Mouse (Mus musculus) hindbrain, embryonic 15.5 days (tissue): ENCODE results near the gene Fam214b. TPM values are rescaled to one million over a fixed set of nuclear protein-coding genes. Genes with fewer than 3 reads are reported as not detected.

Experiments used
- ATAC-seq: fragments of 200-750 bp; cut with Nextera tagmentation; 2 replicates; pipeline ENCODE4 v1.8.0; 2017; ENCODE audit warnings: low read depth, moderate number of reproducible peaks, moderate TSS enrichment; ENCODE audit not compliant: low FRiP score
- H3K27ac ChIP-seq: fragments of 300-500 bp; sonication (generic); replicated peaks from 2 replicates; pipeline ENCODE4 v1.5.1; 2015; ENCODE audit warnings: mild to moderate bottlenecking, inconsistent platforms
- H3K27me3 ChIP-seq: fragments of 300-500 bp; sonication (generic); 2 replicates; pipeline ENCODE4 v1.6.1; 2015; ENCODE audit warnings: control low read depth, inconsistent platforms
- H3K36me3 ChIP-seq: fragments of 300-500 bp; sonication (generic); 2 replicates; pipeline ENCODE4 v1.6.1; 2015; ENCODE audit warnings: control low read depth, inconsistent platforms
- H3K4me1 ChIP-seq: fragments of 300-500 bp; sonication (generic); replicated peaks from 2 replicates; pipeline ENCODE4 v1.6.1; 2015; ENCODE audit warnings: control low read depth, inconsistent platforms
- H3K4me2 ChIP-seq: fragments of 300-500 bp; sonication (generic); 2 replicates; pipeline ENCODE4 v1.6.1; 2015; ENCODE audit warnings: moderate library complexity, mild to moderate bottlenecking, inconsistent platforms
- H3K4me3 ChIP-seq: fragments of 300-500 bp; sonication (generic); 2 replicates; pipeline ENCODE4 v1.5.1; 2015; ENCODE audit warnings: mild to moderate bottlenecking, inconsistent platforms
- H3K9ac ChIP-seq: fragments of 300-500 bp; sonication (generic); 2 replicates; pipeline ENCODE4 v1.6.1; 2015; ENCODE audit warnings: inconsistent platforms
- H3K9me3 ChIP-seq: fragments of 300-500 bp; sonication (generic); 2 replicates; pipeline ENCODE4 v1.6.1; 2016; ENCODE audit warnings: control low read depth, inconsistent platforms
- WGBS: fragments of 180-500 bp; shearing (Covaris S2); methylation state at CpG from one replicate; pipeline ENCODE4 v1.1.7; 2015; 5-methylcytosine and 5-hydroxymethylcytosine counted together
- polyA plus RNA-seq: library from polyadenylated mRNA; unstranded; fragments of >200 nt; fragmentation: Nextera tagmentation; extraction: Ambion mirVana; gene quantifications from 2 replicates; pipeline ENCODE4 v1.2.1, GENCODE M21; 2015

The Fam214b gene
- polyA plus RNA-seq, 1 experiment from 2014 or later, result 37.5 TPM

DNA sequence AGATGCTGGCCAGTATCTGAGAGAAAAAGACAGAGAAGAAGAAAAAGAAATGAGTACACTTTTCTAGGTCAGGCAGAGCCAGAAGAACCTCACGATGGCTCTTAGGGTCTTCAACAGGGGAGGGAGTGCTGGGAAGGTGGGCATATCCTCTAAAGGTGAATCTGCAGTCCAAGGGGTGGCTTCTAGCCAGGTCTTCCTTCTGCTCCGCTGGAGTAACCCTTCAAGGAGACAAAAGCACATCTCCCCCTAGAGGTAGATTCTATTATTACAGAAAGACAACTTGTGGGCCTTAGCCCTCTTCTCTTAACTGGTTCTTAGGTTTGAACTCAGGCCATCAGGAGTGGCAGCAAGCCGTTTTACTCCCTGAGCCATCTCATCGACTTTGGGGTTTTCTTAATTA lies 6.6 kb upstream of the Fam214b start:
- Histone ChIP-seq H3K9ac (no peak overlapping the region), H3K27me3 (no peaks in the 10 kb centered on the region), H3K27ac (no peak overlapping the region), H3K4me3 (no peak overlapping the region), H3K9me3 (no peaks in the 10 kb centered on the region), H3K4me1 (no peaks in the 10 kb centered on the region), H3K4me2 (no peak overlapping the region), H3K36me3 (no peaks in the 10 kb centered on the region)
- no peak for ATAC-seq
- 9% methylated on average over 4 of the region's 4 CpGs for WGBS

DNA sequence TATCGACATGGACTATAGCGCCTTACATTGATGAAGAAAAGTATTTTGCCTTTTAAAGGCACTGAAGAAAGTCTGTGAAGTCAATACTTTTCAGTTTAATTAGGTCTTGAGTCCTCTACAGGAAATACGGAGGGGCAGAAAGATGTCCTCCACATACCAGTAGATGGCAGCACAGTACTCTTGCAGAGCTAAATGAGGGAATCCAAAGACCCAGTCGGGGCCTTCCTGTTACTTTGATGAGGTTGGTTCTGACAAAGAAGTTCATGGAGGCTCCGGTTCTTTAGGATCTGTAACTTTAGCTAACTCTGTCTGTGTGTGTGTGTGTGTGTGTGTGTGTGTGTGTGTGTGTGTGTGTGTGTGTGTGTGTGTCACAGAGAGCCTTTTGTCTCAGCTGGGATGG lies 1.2 kb upstream of the Fam214b start:
- Histone ChIP-seq H3K27me3 (no peaks in the 10 kb centered on the region), H3K4me1 (peaks cover 30% of the 10 kb centered on the region), H3K36me3 (no peaks in the 10 kb centered on the region), H3K4me3 (no peak overlapping the region), H3K4me2 (peak overlapping the region; percentile 93; the same call in 1 of the 2 replicates), H3K27ac (no peak overlapping the region), H3K9me3 (no peaks in the 10 kb centered on the region), H3K9ac (no peak overlapping the region)
- ATAC-seq, result no peak
- 8% methylated on average over 5 of the region's 5 CpGs for WGBS

DNA sequence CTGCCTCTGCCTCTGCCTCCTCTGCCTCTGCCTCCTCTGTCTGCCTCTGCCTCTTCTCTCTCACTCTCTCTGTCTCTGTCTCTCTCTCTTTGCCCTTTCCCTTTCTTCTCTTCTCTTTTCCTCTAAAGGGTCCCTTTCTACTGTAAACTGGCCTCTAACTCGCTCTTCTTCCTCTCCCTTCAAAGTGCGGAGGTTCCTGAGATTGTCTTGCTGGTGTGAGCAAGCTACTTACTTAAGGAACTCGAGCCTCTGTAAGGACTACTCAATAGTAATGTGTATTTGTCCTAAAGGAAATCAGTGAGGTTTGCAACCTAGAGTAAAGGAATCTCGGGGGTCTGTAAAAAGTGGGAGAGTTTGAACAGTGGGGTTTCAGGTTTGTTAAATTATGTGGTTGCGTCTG lies 587 bp upstream of the Fam214b start:
- Histone ChIP-seq H3K27ac (no peak overlapping the region), H3K27me3 (no peaks in the 10 kb centered on the region), H3K4me3 (no peak overlapping the region), H3K9ac (no peak overlapping the region), H3K36me3 (no peaks in the 10 kb centered on the region), H3K4me2 (peak overlapping the region; percentile 93), H3K4me1 (peaks cover 30% of the 10 kb centered on the region), H3K9me3 (no peaks in the 10 kb centered on the region)
- ATAC-seq, result no peak
- WGBS, result 62% methylated on average over 5 of the region's 5 CpGs

DNA sequence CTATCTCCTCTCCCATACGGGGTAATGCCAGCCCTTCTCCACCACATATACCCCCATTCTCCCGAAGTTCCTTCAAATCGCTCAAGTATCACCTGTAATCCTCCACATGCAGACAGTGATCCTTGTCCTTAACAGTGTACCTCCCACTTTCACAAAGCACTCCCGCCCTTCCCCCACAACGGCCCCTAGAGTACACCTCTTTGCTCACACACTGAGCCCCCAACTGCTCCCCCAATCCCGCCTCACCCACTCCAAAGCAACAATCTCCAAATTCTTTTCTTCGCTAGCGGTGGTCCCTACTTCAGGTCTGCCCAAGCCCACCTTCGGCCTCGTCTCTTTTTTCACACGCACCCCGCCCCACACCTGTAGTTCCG lies 748 bp downstream of the Fam214b start:
- peaks cover 36% of the 10 kb centered on the region for H3K4me1 ChIP-seq
- no peaks in the 10 kb centered on the region for H3K9me3 ChIP-seq
- peak overlapping the region; percentile 93 for H3K4me2 ChIP-seq
- peak overlapping the region; percentile 73 for H3K4me3 ChIP-seq
- H3K27ac ChIP-seq, result peak overlapping the region; percentile 83
- peak overlapping the region; percentile 66 for H3K9ac ChIP-seq
- ATAC-seq, result peak; percentile 4
- 3% methylated on average over 13 of the region's 13 CpGs for WGBS
- H3K36me3 ChIP-seq, result no peaks in the 10 kb centered on the region
- no peaks in the 10 kb centered on the region for H3K27me3 ChIP-seq

DNA sequence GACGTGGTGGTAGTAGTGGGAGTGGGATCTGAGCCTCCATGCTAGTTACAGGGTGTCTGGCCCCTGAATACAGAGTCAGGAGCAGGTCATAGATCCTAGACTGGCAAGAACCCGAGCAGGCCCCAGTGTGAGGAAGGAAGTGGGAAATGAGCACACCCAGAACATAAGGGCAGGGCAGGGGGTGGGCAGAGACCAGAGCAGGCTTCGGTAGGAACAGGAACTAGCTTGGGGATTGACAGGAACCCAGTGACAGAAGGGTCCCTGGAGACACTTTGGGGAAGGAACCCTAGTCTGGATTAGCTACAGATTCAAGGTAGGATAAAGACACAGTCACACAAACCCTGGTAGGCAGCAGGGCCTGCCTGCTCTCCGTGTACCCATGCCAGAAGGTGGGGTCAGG lies 1.3 kb downstream of the Fam214b start:
- no peaks in the 10 kb centered on the region for H3K36me3 ChIP-seq
- H3K4me1 ChIP-seq, result peaks cover 37% of the 10 kb centered on the region
- peak overlapping the region; percentile 66; the same call in 1 of the 2 replicates for H3K9ac ChIP-seq
- peak overlapping the region; percentile 93 for H3K4me2 ChIP-seq
- 0% methylated on average over 4 of the region's 4 CpGs for WGBS
- no peaks in the 10 kb centered on the region for H3K9me3 ChIP-seq
- peak overlapping the region; percentile 83 for H3K27ac ChIP-seq
- H3K27me3 ChIP-seq, result no peaks in the 10 kb centered on the region
- peak overlapping the region; percentile 73 for H3K4me3 ChIP-seq
- no peak for ATAC-seq

DNA sequence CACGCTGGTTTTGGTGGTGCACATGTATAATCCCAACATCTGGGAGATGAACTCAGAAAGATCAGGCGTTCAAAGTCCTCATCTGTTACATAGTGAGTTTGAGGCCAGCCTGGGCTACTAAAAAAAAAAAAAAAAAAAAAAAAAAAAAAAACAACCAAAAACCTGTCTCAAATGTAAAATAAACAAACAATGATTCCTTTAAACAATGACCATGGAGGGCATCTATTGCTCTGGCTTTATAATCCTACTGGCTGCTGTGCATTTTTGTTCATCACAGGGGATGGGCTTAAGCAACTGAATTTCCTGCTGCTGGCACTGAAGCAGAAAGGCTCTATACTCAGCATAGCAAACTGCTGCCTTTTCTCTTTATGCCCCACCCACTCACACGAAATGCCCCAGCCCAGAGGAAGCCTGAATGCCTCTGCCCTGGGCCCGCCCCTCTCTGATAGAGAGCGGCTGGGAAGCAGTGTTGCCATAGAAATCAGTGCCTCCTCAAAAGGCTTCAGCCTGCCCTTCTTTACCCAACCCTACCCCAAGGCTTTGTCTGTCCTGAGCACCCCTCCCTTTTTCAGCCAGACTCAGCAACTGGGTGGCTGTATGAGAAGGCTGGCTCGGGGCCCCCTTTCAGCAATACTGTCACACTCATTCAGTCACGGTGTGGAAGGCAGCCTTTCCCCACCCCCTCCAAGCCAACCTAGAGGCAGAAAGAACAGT lies 2.2 kb downstream of the Fam214b start:
- Histone ChIP-seq H3K4me2 (peak overlapping the region; percentile 93), H3K4me1 (peaks cover 46% of the 10 kb centered on the region), H3K27ac (peak overlapping the region; percentile 83), H3K4me3 (peak overlapping the region; percentile 73), H3K36me3 (no peaks in the 10 kb centered on the region), H3K9me3 (no peaks in the 10 kb centered on the region), H3K9ac (0 out of 2 replicates have a peak overlapping the region, but pooled peaks have one; percentile 12), H3K27me3 (no peaks in the 10 kb centered on the region)
- peak; percentile 59 for ATAC-seq
- WGBS, result 7% methylated on average over 7 of the region's 7 CpGs

GRCm38 (mm10) chr4:43040881-43041547 lies 5.0 kb downstream of the Fam214b start:
- 0 out of 2 replicates have a peak overlapping the region, but pooled peaks have one; percentile 22 for H3K27ac ChIP-seq
- WGBS, result 70% methylated on average over 9 of the region's 9 CpGs
- H3K4me3 ChIP-seq, result no peak overlapping the region
- H3K36me3 ChIP-seq, result peaks cover 4% of the 10 kb centered on the region; the same call in 1 of the 2 replicates
- no peak for ATAC-seq
- H3K4me2 ChIP-seq, result no peak overlapping the region
- H3K4me1 ChIP-seq, result peaks cover 57% of the 10 kb centered on the region
- no peaks in the 10 kb centered on the region for H3K9me3 ChIP-seq
- no peak overlapping the region for H3K9ac ChIP-seq
- no peaks in the 10 kb centered on the region for H3K27me3 ChIP-seq

DNA sequence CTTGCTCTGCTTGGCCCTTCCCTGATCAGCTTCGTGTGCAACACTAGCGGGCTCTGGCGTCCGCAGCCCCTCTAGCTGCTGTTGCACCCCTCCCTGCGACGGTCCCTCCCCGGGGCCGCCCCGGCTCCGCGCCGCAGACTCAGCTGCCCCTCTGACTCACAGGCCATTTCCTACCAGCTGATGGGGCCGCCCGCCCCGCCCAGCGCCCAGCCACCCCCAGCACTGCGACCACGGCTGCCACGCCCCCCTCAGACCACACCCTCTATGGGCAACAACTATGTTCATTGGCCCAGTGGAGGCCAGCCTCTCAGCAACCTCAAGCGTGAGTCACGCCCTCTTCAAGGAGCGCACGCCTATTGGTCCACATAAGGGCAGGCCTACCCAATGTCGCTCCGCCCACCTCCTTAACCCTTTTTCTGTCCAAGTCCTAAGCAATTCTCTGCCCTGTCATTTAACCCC lies 5.9 kb downstream of the Fam214b start:
- Histone ChIP-seq H3K4me2 (peak overlapping the region; percentile 82), H3K4me3 (peak overlapping the region; percentile 94), H3K27me3 (no peaks in the 10 kb centered on the region), H3K9ac (peak overlapping the region; percentile 82), H3K4me1 (peaks cover 54% of the 10 kb centered on the region), H3K27ac (peak overlapping the region; percentile 82), H3K36me3 (peaks cover 12% of the 10 kb centered on the region), H3K9me3 (no peaks in the 10 kb centered on the region)
- peak; percentile 96 for ATAC-seq
- WGBS, result 2% methylated on average over 23 of the region's 25 CpGs

DNA sequence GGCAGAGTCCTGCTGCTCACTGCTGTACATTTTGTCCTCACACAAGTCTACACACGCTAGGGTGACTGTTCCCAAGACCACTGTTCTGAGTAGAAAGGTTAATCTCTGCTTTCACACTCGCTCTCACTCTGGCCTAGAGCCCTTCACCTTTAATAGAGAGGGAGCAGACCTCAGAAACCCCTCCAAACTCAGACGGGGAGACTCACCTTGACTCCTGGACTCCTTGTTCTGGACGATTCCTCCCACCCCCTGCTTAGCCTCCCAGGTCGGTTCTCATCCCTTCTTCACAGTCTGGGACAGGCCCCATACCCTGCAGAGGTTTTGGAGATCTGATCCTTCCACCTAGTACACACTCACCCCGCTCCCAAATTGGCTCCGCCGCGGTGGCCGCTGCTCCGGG lies 6.4 kb downstream of the Fam214b start:
- no peak for ATAC-seq
- WGBS, result 3% methylated on average over 11 of the region's 11 CpGs
- H3K9ac ChIP-seq, result peak overlapping the region; percentile 82
- H3K4me2 ChIP-seq, result peak overlapping the region; percentile 82
- peaks cover 17% of the 10 kb centered on the region for H3K36me3 ChIP-seq
- H3K27ac ChIP-seq, result peak overlapping the region; percentile 82
- H3K4me3 ChIP-seq, result peak overlapping the region; percentile 94
- no peaks in the 10 kb centered on the region for H3K27me3 ChIP-seq
- H3K9me3 ChIP-seq, result no peaks in the 10 kb centered on the region
- peaks cover 49% of the 10 kb centered on the region for H3K4me1 ChIP-seq

- Histone ChIP-seq H3K4me2 (peak overlapping the region; percentile 82), H3K4me3 (peak overlapping the region; percentile 94), H3K27me3 (no peaks in the 10 kb centered on the region), H3K9me3 (no peaks in the 10 kb centered on the region), H3K36me3 (peaks cover 25% of the 10 kb centered on the region), H3K9ac (peak overlapping the region; percentile 82), H3K27ac (peak overlapping the region; percentile 82; the same call in 1 of the 2 replicates), H3K4me1 (peaks cover 41% of the 10 kb centered on the region)
- WGBS, result 55% methylated on average over 15 of the region's 15 CpGs
- no peak for ATAC-seq
Measured at GRCm38 (mm10) chr4:43038567-43039495, 7.2 kb downstream of the Fam214b start.

DNA sequence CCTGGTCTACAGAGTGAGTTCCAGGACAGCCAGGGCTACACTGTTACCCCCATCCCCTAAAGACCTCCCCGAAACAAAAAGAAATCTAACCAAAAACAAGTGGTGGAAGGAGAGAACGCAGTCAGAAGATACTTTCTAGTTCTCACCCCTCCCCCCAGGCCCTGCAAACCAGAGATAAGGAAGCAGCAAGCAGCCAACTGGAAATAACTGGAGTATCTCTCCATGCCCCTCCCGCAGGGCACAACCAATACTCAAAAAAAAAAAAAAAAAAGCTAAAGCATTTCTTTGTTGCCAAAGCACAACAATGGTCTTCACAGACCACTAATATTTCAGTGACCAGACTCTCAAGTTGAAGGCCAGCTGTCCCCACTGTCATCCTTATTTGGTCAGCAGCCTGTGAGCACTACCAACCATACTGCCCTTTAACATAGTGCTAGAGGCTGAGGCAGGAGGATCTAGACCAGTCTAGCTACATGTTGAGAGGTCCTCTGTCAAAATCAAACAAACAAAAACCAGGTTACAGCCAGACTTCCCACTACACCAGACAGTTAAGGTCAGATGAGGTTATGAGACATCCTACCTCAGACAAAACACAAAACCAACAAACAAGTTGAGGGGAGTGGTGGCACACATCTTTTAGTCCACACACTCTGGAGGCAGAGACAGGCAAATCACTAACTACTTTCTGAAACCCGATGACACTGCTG lies 8.0 kb downstream of the Fam214b start:
- H3K27ac ChIP-seq, result no peak overlapping the region
- no peak overlapping the region for H3K9ac ChIP-seq
- H3K4me3 ChIP-seq, result no peak overlapping the region
- no peaks in the 10 kb centered on the region for H3K27me3 ChIP-seq
- no peaks in the 10 kb centered on the region for H3K9me3 ChIP-seq
- peaks cover 33% of the 10 kb centered on the region for H3K4me1 ChIP-seq
- H3K36me3 ChIP-seq, result peaks cover 33% of the 10 kb centered on the region
- 70% methylated on average over 4 of the region's 4 CpGs for WGBS
- no peak for ATAC-seq
- H3K4me2 ChIP-seq, result peak overlapping the region; percentile 82
